Mouse (Mus musculus): Measurements from ENCODE around the gene Tssk2. TPM values are rescaled to one million over a fixed set of nuclear protein-coding genes. Genes with fewer than 3 reads are reported as not detected.
A peak's percentile ranks its signal among the peaks of the same experiment; 100 is the strongest.

The Tssk2 gene
- polyA plus RNA-seq, 1 experiment from 2014 or later = not detected

DNA sequence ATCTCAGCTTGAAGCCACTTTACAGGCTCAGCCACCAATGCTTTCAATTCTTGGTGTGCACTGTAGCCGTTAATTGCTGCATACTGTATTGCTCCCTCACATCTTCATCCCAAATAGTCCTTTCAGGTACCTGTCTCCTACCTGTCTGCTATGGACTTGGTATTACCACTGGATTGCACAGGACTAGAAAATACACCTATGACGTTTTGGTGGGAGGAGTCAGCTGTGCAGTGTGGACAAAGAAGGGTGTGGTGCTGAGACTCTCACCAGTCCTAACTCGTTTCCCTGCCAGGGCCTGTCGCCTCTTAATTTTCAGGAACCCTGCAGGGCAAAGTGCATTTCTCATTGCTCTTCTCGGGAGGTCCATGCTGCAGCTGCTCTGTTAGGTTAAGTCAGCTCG, 32.7 kb upstream of the Tssk2 start:
- no peak for DNase-seq
- no peak for ATAC-seq (ENCODE audit: low FRiP score, low TSS enrichment)
- Histone ChIP-seq H3K9me3 (ENCODE audit: control insufficient read depth, low read length) (no peaks in the 10 kb centered on the region), H3K9ac (replicated peaks; ENCODE audit: low read length) (no peak overlapping the region), H3K4me3 (replicated peaks; ENCODE audit: low read depth, low read length) (no peak overlapping the region), H3K27me3 (ENCODE audit: control insufficient read depth, insufficient read depth, low read length) (no peaks in the 10 kb centered on the region), H3K4me1 (ENCODE audit: control insufficient read depth, insufficient read depth, low read length) (peaks cover 7% of the 10 kb centered on the region; the same call in 1 of the 2 replicates), H3K27ac (replicated peaks; ENCODE audit: low read depth, low read length) (no peak overlapping the region), H3K36me3 (ENCODE audit: control insufficient read depth, insufficient read depth, low read length) (peaks cover 31% of the 10 kb centered on the region), H3K4me2 (ENCODE audit: low read length) (no peak overlapping the region)
- WGBS = 80% methylated on average over 6 of the region's 6 CpGs

DNA sequence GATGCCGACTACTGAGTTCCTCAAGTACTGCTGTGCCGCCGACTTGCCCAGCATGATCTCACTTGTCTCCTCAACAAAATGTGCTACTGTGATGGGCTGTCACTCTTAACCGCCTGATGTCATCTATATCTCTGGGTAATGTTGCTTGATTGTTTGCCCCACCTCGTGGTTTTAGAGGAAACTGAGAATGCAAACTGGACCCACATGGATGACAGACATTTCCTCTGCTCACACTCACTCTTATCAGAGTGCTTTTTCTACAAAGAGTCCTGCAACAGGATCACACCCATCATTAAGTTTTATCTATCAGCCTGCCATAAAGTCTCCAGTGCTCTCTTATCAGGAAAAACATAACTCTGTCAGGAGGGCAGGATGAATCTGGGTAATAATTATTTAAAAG, 27.2 kb upstream of the Tssk2 start:
- ATAC-seq (ENCODE audit: low FRiP score, low TSS enrichment) (no peak), DNase-seq (no peak)
- Histone ChIP-seq H3K4me2 (ENCODE audit: low read length) (no peak overlapping the region), H3K36me3 (ENCODE audit: control insufficient read depth, insufficient read depth, low read length) (peaks cover 39% of the 10 kb centered on the region), H3K27me3 (ENCODE audit: control insufficient read depth, insufficient read depth, low read length) (no peaks in the 10 kb centered on the region), H3K9me3 (ENCODE audit: control insufficient read depth, low read length) (no peaks in the 10 kb centered on the region), H3K4me3 (replicated peaks; ENCODE audit: low read depth, low read length) (no peak overlapping the region), H3K27ac (replicated peaks; ENCODE audit: low read depth, low read length) (no peak overlapping the region), H3K4me1 (ENCODE audit: control insufficient read depth, insufficient read depth, low read length) (no peaks in the 10 kb centered on the region), H3K9ac (replicated peaks; ENCODE audit: low read length) (no peak overlapping the region)
- WGBS = 92% methylated on average over 5 of the region's 5 CpGs

DNA sequence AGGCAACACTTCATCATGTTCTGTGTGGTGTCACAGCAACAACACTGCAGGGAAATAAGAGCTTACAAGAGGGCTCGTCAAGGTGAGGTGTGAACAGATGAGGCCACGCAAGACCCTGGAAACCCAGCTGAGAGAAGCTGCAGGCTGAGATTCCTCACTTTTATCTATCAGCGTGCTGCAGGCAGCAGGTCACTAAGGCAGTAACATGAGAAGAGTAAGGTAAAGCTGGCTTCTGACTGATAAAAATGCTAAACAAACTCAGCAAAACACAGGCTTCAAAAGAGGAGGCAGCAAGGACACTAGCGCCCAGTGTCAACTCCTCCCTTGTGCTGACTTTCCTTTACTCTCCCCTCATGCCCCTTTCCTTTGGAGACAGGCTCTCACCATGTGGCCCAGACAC, 25.4 kb upstream of the Tssk2 start:
- no peak for ATAC-seq (ENCODE audit: low FRiP score, low TSS enrichment)
- WGBS = 77% methylated on average over 4 of the region's 4 CpGs

DNA sequence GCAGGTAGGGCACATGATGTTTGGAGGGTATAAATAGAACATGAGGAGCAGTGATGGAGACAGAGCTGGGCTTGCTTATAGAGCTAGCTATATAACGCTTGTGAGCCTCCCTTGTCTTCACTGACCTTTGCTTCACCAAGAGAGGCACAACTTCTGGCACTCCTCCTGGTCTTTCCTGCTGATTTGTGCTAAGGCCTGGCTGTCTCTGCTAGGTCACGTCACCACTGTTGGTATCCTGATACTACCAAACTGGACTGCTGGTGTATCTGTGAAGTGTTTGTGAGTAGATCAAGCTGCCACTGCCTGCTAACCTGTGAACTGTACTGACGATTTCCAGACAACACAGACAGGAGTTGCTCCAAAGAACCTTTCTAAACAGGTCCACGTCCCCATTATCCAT, 23.3 kb upstream of the Tssk2 start:
- no peak for ATAC-seq (ENCODE audit: low FRiP score, low TSS enrichment)
- H3K27me3 ChIP-seq (ENCODE audit: control insufficient read depth, insufficient read depth, low read length) = no peaks in the 10 kb centered on the region
- no peaks in the 10 kb centered on the region for H3K9me3 ChIP-seq (ENCODE audit: control insufficient read depth, low read length)
- DNase-seq = no peak
- no peak overlapping the region for H3K9ac ChIP-seq (replicated peaks; ENCODE audit: low read length)
- 91% methylated on average over 4 of the region's 4 CpGs for WGBS
- H3K4me3 ChIP-seq (replicated peaks; ENCODE audit: low read depth, low read length) = no peak overlapping the region
- no peak overlapping the region for H3K27ac ChIP-seq (replicated peaks; ENCODE audit: low read depth, low read length)
- peaks cover 24% of the 10 kb centered on the region for H3K36me3 ChIP-seq (ENCODE audit: control insufficient read depth, insufficient read depth, low read length)
- no peak overlapping the region for H3K4me2 ChIP-seq (ENCODE audit: low read length)
- H3K4me1 ChIP-seq (ENCODE audit: control insufficient read depth, insufficient read depth, low read length) = no peaks in the 10 kb centered on the region

More for the DNA sequence above, 25.4 kb upstream of the Tssk2 start:
- Histone ChIP-seq H3K9ac (replicated peaks; ENCODE audit: low read length) (no peak overlapping the region), H3K27ac (replicated peaks; ENCODE audit: low read depth, low read length) (no peak overlapping the region), H3K36me3 (ENCODE audit: control insufficient read depth, insufficient read depth, low read length) (peaks cover 39% of the 10 kb centered on the region), H3K4me1 (ENCODE audit: control insufficient read depth, insufficient read depth, low read length) (no peaks in the 10 kb centered on the region), H3K4me3 (replicated peaks; ENCODE audit: low read depth, low read length) (no peak overlapping the region), H3K9me3 (ENCODE audit: control insufficient read depth, low read length) (no peaks in the 10 kb centered on the region), H3K4me2 (ENCODE audit: low read length) (no peak overlapping the region), H3K27me3 (ENCODE audit: control insufficient read depth, insufficient read depth, low read length) (no peaks in the 10 kb centered on the region)
- no peak for DNase-seq

DNA sequence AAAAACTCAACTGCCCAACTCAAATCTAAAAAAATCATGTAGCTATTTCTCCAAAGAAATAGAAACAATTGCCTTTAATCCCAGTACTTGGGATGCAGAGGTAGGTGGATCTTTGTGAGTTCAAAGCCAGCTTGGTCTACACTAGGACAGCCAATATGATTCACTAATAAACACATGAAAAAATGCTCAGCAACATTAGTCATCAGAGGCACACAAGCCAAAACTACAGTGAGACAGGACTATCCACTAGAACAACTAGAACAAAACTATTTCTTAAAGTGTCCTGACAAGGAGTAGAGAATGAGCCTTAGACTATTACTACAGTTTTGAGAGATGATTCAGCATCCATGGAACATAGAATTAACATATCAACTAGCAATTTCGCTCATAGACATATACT, 22.3 kb upstream of the Tssk2 start:
- H3K9me3 ChIP-seq (ENCODE audit: control insufficient read depth, low read length) = no peaks in the 10 kb centered on the region

DNA sequence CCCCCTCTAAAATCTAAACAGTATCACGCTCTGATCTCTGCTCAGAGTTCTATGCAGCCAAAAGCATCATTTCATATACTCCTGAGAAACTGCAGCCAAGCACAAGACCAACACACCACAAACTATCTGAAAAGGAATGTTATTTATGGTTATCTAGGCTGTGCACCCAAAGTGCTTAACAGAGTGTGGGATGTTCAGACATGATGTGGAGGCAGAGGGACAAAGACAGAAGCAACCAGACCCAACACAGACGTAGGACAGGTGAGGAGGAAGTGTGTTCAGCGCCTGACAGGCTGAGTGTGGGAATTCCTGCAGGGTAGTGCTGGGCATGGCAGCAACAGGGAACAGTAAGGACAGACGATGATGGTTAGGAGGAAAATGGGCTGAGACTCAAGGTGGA, 18.9 kb upstream of the Tssk2 start:
- ATAC-seq (ENCODE audit: low FRiP score, low TSS enrichment) (no peak), DNase-seq (no peak)
- no peaks in the 10 kb centered on the region for H3K36me3 ChIP-seq (ENCODE audit: control insufficient read depth, insufficient read depth, low read length)
- H3K4me2 ChIP-seq (ENCODE audit: low read length) = no peak overlapping the region
- no peaks in the 10 kb centered on the region for H3K27me3 ChIP-seq (ENCODE audit: control insufficient read depth, insufficient read depth, low read length)
- no peaks in the 10 kb centered on the region for H3K4me1 ChIP-seq (ENCODE audit: control insufficient read depth, insufficient read depth, low read length)
- WGBS = 97% methylated on average over 4 of the region's 4 CpGs
- H3K4me3 ChIP-seq (replicated peaks; ENCODE audit: low read depth, low read length) = no peak overlapping the region
- H3K27ac ChIP-seq (replicated peaks; ENCODE audit: low read depth, low read length) = no peak overlapping the region
- no peak overlapping the region for H3K9ac ChIP-seq (replicated peaks; ENCODE audit: low read length)
- no peaks in the 10 kb centered on the region for H3K9me3 ChIP-seq (ENCODE audit: control insufficient read depth, low read length)

More for the DNA sequence above, 22.3 kb upstream of the Tssk2 start:
- no peak overlapping the region for H3K9ac ChIP-seq (replicated peaks; ENCODE audit: low read length)
- no peak for ATAC-seq (ENCODE audit: low FRiP score, low TSS enrichment)
- no peak overlapping the region for H3K4me2 ChIP-seq (ENCODE audit: low read length)
- peaks cover 16% of the 10 kb centered on the region for H3K36me3 ChIP-seq (ENCODE audit: control insufficient read depth, insufficient read depth, low read length)
- no peak for DNase-seq
- no peaks in the 10 kb centered on the region for H3K27me3 ChIP-seq (ENCODE audit: control insufficient read depth, insufficient read depth, low read length)
- H3K4me1 ChIP-seq (ENCODE audit: control insufficient read depth, insufficient read depth, low read length) = no peaks in the 10 kb centered on the region
- no peak overlapping the region for H3K4me3 ChIP-seq (replicated peaks; ENCODE audit: low read depth, low read length)
- no peak overlapping the region for H3K27ac ChIP-seq (replicated peaks; ENCODE audit: low read depth, low read length)
- WGBS = 94% methylated on average over 1 of the region's 1 CpGs

DNA sequence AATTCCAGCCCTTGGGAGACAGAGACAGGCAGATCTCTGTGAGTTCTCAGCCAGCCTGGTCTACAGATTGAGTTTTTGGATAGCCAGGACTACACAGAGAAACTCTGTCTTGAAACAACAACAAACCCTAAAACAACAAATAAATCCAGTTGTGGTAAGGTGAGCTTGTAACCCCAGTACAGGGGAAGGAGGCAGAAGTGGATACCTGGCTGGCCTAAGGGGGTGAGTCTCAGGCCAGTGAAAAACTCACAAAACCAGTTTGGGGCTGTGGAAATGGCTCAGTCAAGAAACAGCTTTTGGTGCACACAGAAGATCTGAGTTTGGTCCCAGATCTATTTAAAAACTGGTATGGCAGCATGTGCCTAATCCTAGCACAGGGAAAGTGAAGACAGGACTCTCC, 16.2 kb upstream of the Tssk2 start:
- no peak for ATAC-seq (ENCODE audit: low FRiP score, low TSS enrichment)
- no peak overlapping the region for H3K27ac ChIP-seq (replicated peaks; ENCODE audit: low read depth, low read length)
- H3K36me3 ChIP-seq (ENCODE audit: control insufficient read depth, insufficient read depth, low read length) = no peaks in the 10 kb centered on the region
- no peak overlapping the region for H3K4me2 ChIP-seq (ENCODE audit: low read length)
- H3K9ac ChIP-seq (replicated peaks; ENCODE audit: low read length) = no peak overlapping the region
- DNase-seq = no peak
- no peaks in the 10 kb centered on the region for H3K27me3 ChIP-seq (ENCODE audit: control insufficient read depth, insufficient read depth, low read length)
- H3K4me3 ChIP-seq (replicated peaks; ENCODE audit: low read depth, low read length) = no peak overlapping the region
- H3K9me3 ChIP-seq (ENCODE audit: control insufficient read depth, low read length) = no peaks in the 10 kb centered on the region
- H3K4me1 ChIP-seq (ENCODE audit: control insufficient read depth, insufficient read depth, low read length) = no peaks in the 10 kb centered on the region

DNA sequence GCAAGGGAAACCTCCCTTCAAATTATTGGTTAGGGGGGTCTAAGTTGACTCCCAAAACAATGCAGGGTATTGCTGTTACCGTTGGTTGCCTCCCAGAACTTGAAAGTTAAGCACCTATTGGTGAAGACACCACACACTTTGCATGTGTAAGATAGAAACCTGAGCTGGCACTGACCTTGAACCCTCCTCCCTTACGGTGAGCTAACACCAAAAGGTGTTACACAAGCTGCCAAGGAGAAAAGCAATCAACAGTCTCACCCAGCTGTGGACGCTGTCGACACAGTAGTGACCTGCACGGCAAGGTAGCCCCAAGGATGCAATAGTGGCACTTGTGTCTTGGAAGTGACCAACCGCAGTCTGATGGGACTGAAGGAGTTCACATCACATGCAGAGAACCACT, 14.3 kb upstream of the Tssk2 start:
- Histone ChIP-seq H3K9ac (replicated peaks; ENCODE audit: low read length) (no peak overlapping the region), H3K4me3 (replicated peaks; ENCODE audit: low read depth, low read length) (no peak overlapping the region), H3K27me3 (ENCODE audit: control insufficient read depth, insufficient read depth, low read length) (no peaks in the 10 kb centered on the region), H3K9me3 (ENCODE audit: control insufficient read depth, low read length) (no peaks in the 10 kb centered on the region), H3K4me1 (ENCODE audit: control insufficient read depth, insufficient read depth, low read length) (no peaks in the 10 kb centered on the region), H3K27ac (replicated peaks; ENCODE audit: low read depth, low read length) (no peak overlapping the region), H3K36me3 (ENCODE audit: control insufficient read depth, insufficient read depth, low read length) (no peaks in the 10 kb centered on the region), H3K4me2 (ENCODE audit: low read length) (no peak overlapping the region)
- 97% methylated on average over 6 of the region's 6 CpGs for WGBS
- DNase-seq = no peak
- ATAC-seq (ENCODE audit: low FRiP score, low TSS enrichment) = no peak

DNA sequence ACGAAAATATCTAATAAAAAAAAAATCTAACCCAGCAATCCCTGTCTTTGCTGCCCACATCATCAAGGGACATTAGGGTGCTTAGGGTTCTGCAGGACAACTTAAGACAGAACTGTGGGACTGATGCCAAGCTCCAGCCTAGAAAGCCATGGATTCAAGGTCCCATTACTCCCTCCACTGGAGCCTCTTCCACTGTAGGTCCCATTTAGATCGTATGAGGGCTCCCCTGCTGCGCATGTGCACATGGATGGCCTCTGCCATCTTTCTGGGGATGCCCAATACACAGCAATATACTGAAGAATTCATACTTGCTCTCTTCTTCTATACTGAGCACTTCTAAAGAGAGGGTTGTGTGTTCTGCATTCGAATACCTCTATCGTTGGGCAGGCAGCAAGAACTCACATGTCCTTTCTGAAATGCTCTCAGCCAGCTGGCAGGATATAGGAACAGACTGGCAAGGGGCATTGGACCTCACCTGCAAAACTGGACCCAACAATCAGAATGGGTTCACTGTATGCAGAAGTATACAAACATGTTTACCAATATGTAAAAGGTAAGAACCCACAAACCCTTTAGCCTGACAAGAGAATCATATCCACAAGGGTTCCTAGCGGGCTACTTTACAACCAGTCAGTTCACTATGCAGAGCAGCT, 8.6 kb upstream of the Tssk2 start:
- Histone ChIP-seq H3K4me3 (replicated peaks; ENCODE audit: low read depth, low read length) (peak overlapping the region; percentile 92), H3K27ac (replicated peaks; ENCODE audit: low read depth, low read length) (no peak overlapping the region), H3K36me3 (ENCODE audit: control insufficient read depth, insufficient read depth, low read length) (no peaks in the 10 kb centered on the region), H3K27me3 (ENCODE audit: control insufficient read depth, insufficient read depth, low read length) (no peaks in the 10 kb centered on the region), H3K9ac (replicated peaks; ENCODE audit: low read length) (peak overlapping the region; percentile 99), H3K4me2 (ENCODE audit: low read length) (peak overlapping the region; percentile 93), H3K4me1 (ENCODE audit: control insufficient read depth, insufficient read depth, low read length) (peaks cover 17% of the 10 kb centered on the region), H3K9me3 (ENCODE audit: control insufficient read depth, low read length) (no peaks in the 10 kb centered on the region)
- DNase-seq (no peak), ATAC-seq (ENCODE audit: low FRiP score, low TSS enrichment) (no peak)
- WGBS = 83% methylated on average over 6 of the region's 6 CpGs
